Mouse (Mus musculus): ENCODE measurements around the gene Ifnz.
"Not testable (repeated sequence)": the region's sequence is repeated elsewhere in the genome, so short reads cannot be mapped to it uniquely, and the experiment has no call there.

Ifnz gene

DNA sequence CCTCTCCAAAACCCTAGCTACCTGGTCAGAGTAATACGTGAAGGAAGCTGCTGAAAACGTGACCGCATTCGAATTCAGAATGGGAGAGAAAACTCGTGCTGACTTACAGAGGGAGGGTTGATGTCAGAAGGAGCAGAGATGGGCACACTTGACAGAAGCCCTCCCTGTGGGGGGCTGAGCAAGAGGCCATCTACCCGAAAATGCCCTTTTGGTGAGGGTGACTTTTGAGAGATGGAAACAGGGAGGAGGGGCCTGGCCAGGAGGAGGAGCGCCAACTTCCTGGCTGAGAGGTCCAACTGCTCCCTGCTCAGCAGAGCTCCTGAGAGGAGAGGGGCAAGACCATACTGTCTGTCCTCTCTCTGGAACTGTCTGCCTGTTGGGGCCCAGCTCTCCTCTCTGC lies at the start of gene Ifnz:
Gene Ifnz (plus strand): TSS at position 301 of the 400 bp plus-strand sequence.
- CTCF ChIA-PET = not testable (repeated sequence)

GRCm38 (mm10) chr4:88738480-88738879 lies 43.5 kb upstream of the Ifnz start:
- CTCF ChIA-PET = interaction anchor here (0.8 kb wide), 1 partner anchor 16 kb away, joined by 4 read pairs; the partner anchor contains the start of gene Gm13271

- CTCF ChIA-PET = interaction anchor here (0.8 kb wide), 1 partner anchor 16 kb away, joined by 4 read pairs; the partner anchor contains the start of gene Gm13271
Measured at GRCm38 (mm10) chr4:88739036-88739435, 42.9 kb upstream of the Ifnz start.

GRCm38 (mm10) chr4:88741426-88741825 lies 40.5 kb upstream of the Ifnz start:
- CTCF ChIA-PET = no interaction called here

GRCm38 (mm10) chr4:88742771-88743371 lies 39.1 kb upstream of the Ifnz start:
- CTCF ChIA-PET = no interaction called here

GRCm38 (mm10) chr4:88744207-88744606 lies 37.7 kb upstream of the Ifnz start:
- CTCF ChIA-PET = no interaction called here

GRCm38 (mm10) chr4:88749926-88750325 lies 32.0 kb upstream of the Ifnz start:
- CTCF ChIA-PET = no interaction called here

- CTCF ChIA-PET = interaction anchor here (1.1 kb wide), 1 partner anchor 16 kb away, joined by 4 read pairs; no protein-coding TSS in a partner anchor
Measured at GRCm38 (mm10) chr4:88754818-88755340, 27.1 kb upstream of the Ifnz start, which contains the start of gene Gm13271. Gm13271 (plus strand) TSS chr4:88754868.

DNA sequence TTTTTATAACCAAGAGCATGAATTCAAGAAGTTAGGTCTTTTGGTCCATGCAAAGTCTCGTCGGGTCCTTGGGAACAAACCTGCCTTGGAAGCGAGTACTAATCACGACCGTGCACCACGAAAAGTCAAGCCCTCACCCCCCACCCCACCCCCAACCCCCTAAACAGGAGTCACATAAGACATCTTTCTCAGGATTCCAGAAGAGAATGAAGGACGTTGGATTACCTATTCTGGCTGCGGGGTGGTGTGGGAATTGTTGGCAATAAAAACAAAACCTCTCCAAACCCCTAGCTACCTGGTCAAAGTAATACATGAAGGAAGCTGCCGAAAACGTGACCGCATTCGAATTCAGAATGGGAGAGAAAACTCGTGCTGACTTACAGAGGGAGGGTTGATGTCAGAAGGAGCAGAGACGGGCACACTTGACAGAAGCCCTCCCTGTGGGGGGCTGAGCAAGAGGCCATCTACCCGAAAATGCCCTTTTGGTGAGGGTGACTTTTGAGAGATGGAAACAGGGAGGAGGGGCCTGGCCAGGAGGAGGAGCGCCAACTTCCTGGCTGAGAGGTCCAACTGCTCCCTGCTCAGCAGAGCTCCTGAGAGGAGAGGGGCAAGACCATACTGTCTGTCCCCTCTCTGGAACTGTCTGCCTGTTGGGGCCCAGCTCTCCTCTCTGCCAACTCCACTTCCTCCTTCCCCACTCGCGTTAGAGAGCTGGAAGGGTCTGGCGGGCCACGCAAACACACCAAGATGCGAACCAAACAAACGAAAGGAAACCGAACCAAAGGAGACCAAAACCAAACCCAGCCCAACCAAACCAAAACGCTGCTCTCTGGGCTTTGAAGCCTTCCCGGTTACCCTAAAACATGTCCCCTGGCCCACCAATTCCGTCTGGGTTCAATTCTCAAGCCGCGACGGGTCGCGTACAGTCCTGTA lies 25.1 kb upstream of the Ifnz start:
- CTCF ChIA-PET = interaction anchor here (0.7 kb wide), 1 partner anchor 35 kb away, joined by 3 read pairs; the partner anchor contains the start of gene Gm26566

DNA sequence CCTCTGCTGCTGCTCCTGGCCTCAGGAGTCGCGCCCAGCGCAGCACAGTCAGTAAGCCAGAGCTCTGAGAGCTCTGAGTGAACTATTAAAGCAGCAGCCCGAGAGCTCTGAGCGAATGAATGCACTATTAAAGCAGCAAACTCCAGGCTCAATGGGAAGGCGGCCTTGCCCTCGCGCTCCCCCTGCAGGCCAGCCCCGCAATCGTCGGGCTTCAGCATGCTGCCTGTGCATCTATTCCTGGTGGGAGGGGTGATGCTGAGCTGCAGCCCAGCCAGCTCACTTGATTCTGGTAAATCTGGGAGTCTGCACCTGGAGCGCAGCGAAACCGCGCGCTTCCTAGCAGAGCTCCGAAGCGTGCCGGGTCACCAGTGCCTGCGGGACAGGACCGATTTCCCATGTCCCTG lies 24.3 kb upstream of the Ifnz start:
- CTCF ChIA-PET = interaction anchor here (0.7 kb wide), 1 partner anchor 36 kb away, joined by 3 read pairs; the partner anchor contains the start of gene Gm26566

- CTCF ChIA-PET = not testable (repeated sequence)
Measured at GRCm38 (mm10) chr4:88758751-88759150, 23.2 kb upstream of the Ifnz start.

DNA sequence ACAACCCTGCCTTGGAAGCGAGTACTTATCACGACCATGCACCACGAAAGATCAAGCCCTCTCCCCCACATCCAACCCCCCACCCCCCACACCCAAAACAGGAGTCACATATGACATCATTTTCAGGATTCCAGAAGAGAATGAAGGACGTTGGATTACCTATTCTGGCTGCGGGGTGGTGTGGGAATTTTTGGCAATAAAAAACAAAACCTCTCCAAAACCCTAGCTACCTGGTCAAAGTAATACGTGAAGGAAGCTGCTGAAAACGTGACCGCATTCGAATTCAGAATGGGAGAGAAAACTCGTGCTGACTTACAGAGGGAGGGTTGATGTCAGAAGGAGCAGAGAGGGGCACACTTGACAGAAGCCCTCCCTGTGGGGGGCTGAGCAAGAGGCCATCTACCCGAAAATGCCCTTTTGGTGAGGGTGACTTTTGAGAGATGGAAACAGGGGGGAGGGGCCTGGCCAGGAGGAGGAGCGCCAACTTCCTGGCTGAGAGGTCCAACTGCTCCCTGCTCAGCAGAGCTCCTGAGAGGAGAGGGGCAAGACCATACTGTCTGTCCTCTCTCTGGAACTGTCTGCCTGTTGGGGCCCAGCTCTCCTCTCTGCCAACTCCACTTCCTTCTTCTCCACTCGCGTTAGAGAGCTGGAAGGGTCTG lies 22.2 kb upstream of the Ifnz start, which contains the start of gene Gm13283:
Gene Gm13283 (plus strand): TSS at position 510 of the 659 bp plus-strand sequence.
- CTCF ChIA-PET = not testable (repeated sequence)

DNA sequence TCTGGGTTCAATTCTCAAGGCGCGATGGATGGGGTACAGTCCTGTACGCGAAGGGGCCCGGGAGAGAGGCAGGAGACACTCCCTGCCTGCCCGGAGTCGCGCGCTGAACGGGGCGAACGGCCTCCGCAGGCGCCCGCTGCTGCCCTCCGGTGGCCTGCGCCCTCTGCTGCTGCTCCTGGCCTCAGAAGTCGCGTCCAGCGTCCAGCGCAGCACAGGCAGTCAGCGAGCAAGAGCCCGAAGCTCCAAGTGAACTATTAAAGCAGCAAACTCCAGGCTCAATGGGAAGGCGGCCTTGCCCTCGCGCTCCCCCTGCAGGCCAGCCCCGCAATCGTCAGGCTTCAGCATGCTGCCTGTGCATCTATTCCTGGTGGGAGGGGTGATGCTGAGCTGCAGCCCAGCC lies 21.5 kb upstream of the Ifnz start:
- CTCF ChIA-PET = not testable (repeated sequence)

GRCm38 (mm10) chr4:88761776-88762175 lies 20.2 kb upstream of the Ifnz start:
- CTCF ChIA-PET = not testable (repeated sequence)

GRCm38 (mm10) chr4:88762341-88762740 lies 19.6 kb upstream of the Ifnz start:
- CTCF ChIA-PET = not testable (repeated sequence)

DNA sequence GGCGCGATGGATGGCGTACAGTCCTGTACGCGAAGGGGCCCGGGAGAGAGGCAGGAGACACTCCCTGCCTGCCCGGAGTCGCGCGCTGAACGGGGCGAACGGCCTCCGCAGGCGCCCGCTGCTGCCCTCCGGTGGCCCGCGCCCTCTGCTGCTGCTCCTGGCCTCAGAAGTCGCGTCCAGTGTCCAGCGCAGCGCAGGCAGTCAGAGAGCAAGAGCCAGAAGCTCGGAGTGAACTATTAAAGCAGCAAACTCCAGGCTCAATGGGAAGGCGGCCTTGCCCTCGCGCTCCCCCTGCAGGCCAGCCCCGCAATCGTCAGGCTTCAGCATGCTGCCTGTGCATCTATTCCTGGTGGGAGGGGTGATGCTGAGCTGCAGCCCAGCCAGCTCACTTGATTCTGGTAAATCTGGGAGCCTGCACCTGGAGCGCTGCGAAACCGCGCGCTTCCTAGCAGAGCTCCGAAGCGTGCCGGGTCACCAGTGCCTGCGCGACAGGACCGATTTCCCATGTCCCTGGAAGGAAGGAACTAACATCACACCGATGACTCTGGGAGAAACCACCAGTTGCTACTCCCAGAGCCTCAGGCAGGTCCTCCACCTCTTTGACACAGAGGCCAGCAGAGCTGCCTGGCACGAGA lies 18.4 kb upstream of the Ifnz start:
- CTCF ChIA-PET = not testable (repeated sequence)

GRCm38 (mm10) chr4:88773534-88773933 lies 8.4 kb upstream of the Ifnz start, which contains the start of gene Gm13290:
Gm13290 (plus strand) TSS chr4:88773834.
- CTCF ChIA-PET = not testable (repeated sequence)

DNA sequence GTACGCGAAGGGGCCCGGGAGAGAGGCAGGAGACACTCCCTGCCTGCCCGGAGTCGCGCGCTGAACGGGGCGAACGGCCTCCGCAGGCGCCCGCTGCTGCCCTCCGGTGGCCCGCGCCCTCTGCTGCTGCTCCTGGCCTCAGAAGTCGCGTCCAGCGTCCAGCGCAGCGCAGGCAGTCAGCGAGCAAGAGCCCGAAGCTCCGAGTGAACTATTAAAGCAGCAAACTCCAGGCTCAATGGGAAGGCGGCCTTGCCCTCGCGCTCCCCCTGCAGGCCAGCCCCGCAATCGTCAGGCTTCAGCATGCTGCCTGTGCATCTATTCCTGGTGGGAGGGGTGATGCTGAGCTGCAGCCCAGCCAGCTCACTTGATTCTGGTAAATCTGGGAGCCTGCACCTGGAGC lies 5.3 kb upstream of the Ifnz start, which contains the start of gene Gm13289:
Gene Gm13289 (plus strand): TSS at position 301 of the 400 bp plus-strand sequence.
- CTCF ChIA-PET = not testable (repeated sequence)

GRCm38 (mm10) chr4:88779550-88779949 lies 2.4 kb upstream of the Ifnz start, which contains the start of gene Gm13272:
Gm13272 (plus strand) TSS chr4:88779850.
- CTCF ChIA-PET = not testable (repeated sequence)

GRCm38 (mm10) chr4:88780320-88780719 lies 1.6 kb upstream of the Ifnz start:
- CTCF ChIA-PET = not testable (repeated sequence)

DNA sequence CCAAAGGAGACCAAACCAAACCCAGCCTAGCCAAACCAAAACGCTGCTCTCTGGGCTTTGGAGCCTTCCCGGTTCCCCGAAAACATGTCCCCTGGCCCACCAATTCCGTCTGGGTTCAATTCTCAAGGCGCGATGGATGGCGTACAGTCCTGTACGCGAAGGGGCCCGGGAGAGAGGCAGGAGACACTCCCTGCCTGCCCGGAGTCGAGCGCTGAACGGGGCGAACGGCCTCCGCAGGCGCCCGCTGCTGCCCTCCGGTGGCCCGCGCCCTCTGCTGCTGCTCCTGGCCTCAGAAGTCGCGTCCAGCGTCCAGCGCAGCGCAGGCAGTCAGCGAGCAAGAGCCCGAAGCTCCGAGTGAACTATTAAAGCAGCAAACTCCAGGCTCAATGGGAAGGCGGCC lies 404 bp downstream of the Ifnz start:
- CTCF ChIA-PET = not testable (repeated sequence)
